Mouse (Mus musculus) brain, embryonic 14.5 days (tissue): ENCODE measurements around the gene Fars2.
"Not testable (repeated sequence)": the region's sequence is repeated elsewhere in the genome, so short reads cannot be mapped to it uniquely, and the experiment has no call there.

Source experiments
- CTCF ChIP-seq: fragments of 200-500 bp; IDR thresholded peaks from 2 replicates; pipeline ENCODE4 v1.5.1; 2012; ENCODE audit warnings: inconsistent platforms, mild to moderate bottlenecking, moderate library complexity, borderline replicate concordance; ENCODE audit not compliant: insufficient read depth, insufficient read length; ENCODE audit errors: extremely low read depth
- POLR2A ChIP-seq: fragments of 200-500 bp; IDR thresholded peaks from 2 replicates; pipeline ENCODE4 v1.6.1; 2012; ENCODE audit warnings: mild to moderate bottlenecking, inconsistent platforms, borderline replicate concordance; ENCODE audit not compliant: poor library complexity, insufficient read depth, insufficient read length, severe bottlenecking; ENCODE audit errors: extremely low read depth

DNA sequence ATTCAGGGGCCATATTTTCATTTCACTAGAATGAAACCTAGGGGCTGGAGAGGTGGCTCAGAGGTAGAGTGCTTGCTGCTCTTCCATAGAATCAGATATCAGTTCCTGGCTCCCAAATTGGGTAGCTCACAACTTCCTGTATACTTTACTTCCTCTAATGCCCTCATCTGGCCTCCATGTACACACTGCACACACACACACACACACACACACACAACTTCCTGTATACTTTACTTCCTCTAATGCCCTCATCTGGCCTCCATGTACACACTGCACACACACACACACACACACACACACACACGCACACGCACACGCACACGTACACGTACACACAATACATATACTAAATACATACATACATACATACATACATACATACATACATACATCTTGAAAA is 248.5 kb downstream of the Fars2 start:
- TF ChIP-seq POLR2A, CTCF: not testable (repeated sequence)
